Comparison of ENCODE assay signal across 8 mouse cellular contexts in genomic region chr13:54749061-54749863, GRCm38 (mm10). TPM values are rescaled to one million over a fixed set of nuclear protein-coding genes. Genes with fewer than 3 reads are reported as not detected.
DNase-seq lines count a peak whose midpoint lies in the region; ATAC-seq and TF ChIP-seq lines count a peak whose summit lies in the region.

No protein-coding gene starts in this region.

- H3K9ac ChIP-seq in heart, embryonic 14.5 days (ENCODE audit: low read length) = no peak overlapping the region
- H3K9ac ChIP-seq in midbrain, postnatal 0 days (replicated peaks; ENCODE audit: low read length, poor library complexity, severe bottlenecking) = peak overlapping the region; percentile 84

- H3K4me2 ChIP-seq in heart, embryonic 14.5 days (ENCODE audit: low read length) = peak overlapping the region; percentile 90
- peak overlapping the region; percentile 73 for H3K4me2 ChIP-seq in midbrain, postnatal 0 days (ENCODE audit: low read depth, low read length, poor library complexity, severe bottlenecking)

- H3K4me3 ChIP-seq in E14TG2a.4 (replicated peaks; ENCODE audit: low read length) = peak overlapping the region; percentile 87
- peak overlapping the region; percentile 51 for H3K4me3 ChIP-seq in heart, embryonic 14.5 days (ENCODE audit: control insufficient read depth in 1 of 2, insufficient read depth in 1 of 2, low read depth in 1 of 2, low read length in 2 of 2)
- H3K4me3 ChIP-seq in midbrain, postnatal 0 days (ENCODE audit: low read depth, low read length) = peak overlapping the region; percentile 65

- H3K9me3 ChIP-seq in E14TG2a.4 (ENCODE audit: low read length) = no peaks in the 10 kb centered on the region
- no peaks in the 10 kb centered on the region for H3K9me3 ChIP-seq in heart, embryonic 14.5 days (ENCODE audit: control insufficient read depth, low read length)
- no peaks in the 10 kb centered on the region for H3K9me3 ChIP-seq in midbrain, postnatal 0 days (ENCODE audit: low read length)

- WGBS in heart, embryonic 14.5 days = 3% methylated on average over 50 of the region's 100 CpGs
- WGBS in midbrain, postnatal 0 days = 3% methylated on average over 19 of the region's 100 CpGs

- peak; percentile 35 for ATAC-seq in heart, embryonic 14.5 days (ENCODE audit: insufficient number of reproducible peaks, insufficient read depth, low FRiP score, low read depth)
- peak; percentile 81 for ATAC-seq in midbrain, postnatal 0 days (ENCODE audit: low FRiP score)

- H3K36me3 ChIP-seq in E14TG2a.4 (ENCODE audit: insufficient read depth, low read length) = no peaks in the 10 kb centered on the region
- H3K36me3 ChIP-seq in heart, embryonic 14.5 days (ENCODE audit: control insufficient read depth, insufficient read depth, low read length) = no peaks in the 10 kb centered on the region
- no peaks in the 10 kb centered on the region for H3K36me3 ChIP-seq in midbrain, postnatal 0 days (ENCODE audit: insufficient read depth, low read length)

- H3K27ac ChIP-seq in heart, embryonic 14.5 days (replicated peaks in 1 of 2; ENCODE audit: control insufficient read depth in 1 of 2, insufficient read depth in 1 of 2, low read depth in 2 of 2, low read length in 2 of 2) = no peak overlapping the region
- H3K27ac ChIP-seq in midbrain, postnatal 0 days (ENCODE audit: low read depth, low read length) = peak overlapping the region; percentile 87

- H3K27me3 ChIP-seq in E14TG2a.4 (ENCODE audit: insufficient read depth, low read length) = peaks cover 84% of the 10 kb centered on the region
- peaks cover 75% of the 10 kb centered on the region for H3K27me3 ChIP-seq in heart, embryonic 14.5 days (ENCODE audit: control insufficient read depth, insufficient read depth, low read length)
- no peaks in the 10 kb centered on the region for H3K27me3 ChIP-seq in midbrain, postnatal 0 days (ENCODE audit: insufficient read depth, low read length)

- peaks cover 12% of the 10 kb centered on the region for H3K4me1 ChIP-seq in E14TG2a.4 (replicated peaks; ENCODE audit: low read depth, low read length)
- peaks cover 0 to 11% of the 10 kb centered on the region in 2 experiments; a peak in 2 of 4 replicates for H3K4me1 ChIP-seq in heart, embryonic 14.5 days (ENCODE audit: control insufficient read depth in 2 of 2, insufficient read depth in 2 of 2, low read length in 2 of 2)
- H3K4me1 ChIP-seq in midbrain, postnatal 0 days (ENCODE audit: insufficient read depth, low read length) = peaks cover 18% of the 10 kb centered on the region

- peak; percentile 48 for DNase-seq in gastrocnemius, postnatal 10 days
- DNase-seq in gastrocnemius, postnatal 25 days = no peak
- DNase-seq in cerebellum, adult 9-10 months = peak; percentile 76
- peak; percentile 66 to 67 for DNase-seq in layer of hippocampus, postnatal 25 days (ENCODE audit: extremely low spot score in 1 of 2, low spot score in 1 of 2)
- peak; percentile 86 for DNase-seq in midbrain, postnatal 0 days (ENCODE audit: low spot score)
- no peak for DNase-seq in spleen, postnatal 10 days (ENCODE audit: low spot score in 2 of 2)

- TF ChIP-seq CTCF in E14TG2a.4 (conservative IDR thresholded peaks at IDR 0.05; ENCODE audit: low read length) = no peak
- TF ChIP-seq CTCF in midbrain, postnatal 0 days (IDR thresholded peaks at IDR 0.05) = no peak

RNA-seq across cellular contexts. Expression of gene Gprin1, which starts 0.4 kb away (rescaled TPM):
- under 1 TPM; 0.47 to 0.63 TPM for total RNA-seq in gastrocnemius, postnatal 10 days (2021)
- not detected for total RNA-seq in gastrocnemius, postnatal 25 days (2021)
- 0.08 and 0.12 TPM in 2 replicates for polyA plus RNA-seq in heart, embryonic 14.5 days (2014; fragmentation: Nextera tagmentation; extraction: Ambion mirVana)
- 100 to 1,000 TPM; 149 to 152 TPM for total RNA-seq in layer of hippocampus, postnatal 25 days (2021)
- 167 and 170 TPM in 2 replicates for total RNA-seq in midbrain, postnatal 0 days (2014; rRNA removed)
- polyA plus RNA-seq in midbrain, postnatal 0 days (2015; fragmentation: Nextera tagmentation; extraction: Ambion mirVana) = 21.7 and 23.0 TPM in 2 replicates

RNA-seq across cellular contexts. Expression of gene Sncb, which starts 17.1 kb away (rescaled TPM):
- 1 to 10 TPM in 1 of 2 experiments, under 1 TPM in 1; 0.40 to 1.1 TPM for total RNA-seq in gastrocnemius, postnatal 10 days (2021)
- total RNA-seq in gastrocnemius, postnatal 25 days (2021) = not detected
- not detected in 2 replicates for polyA plus RNA-seq in heart, embryonic 14.5 days (2014; fragmentation: Nextera tagmentation; extraction: Ambion mirVana)
- total RNA-seq in layer of hippocampus, postnatal 25 days (2021) = 100 to 1,000 TPM; 652 to 677 TPM
- 84.6 and 90.6 TPM in 2 replicates for total RNA-seq in midbrain, postnatal 0 days (2014; rRNA removed)
- polyA plus RNA-seq in midbrain, postnatal 0 days (2015; fragmentation: Nextera tagmentation; extraction: Ambion mirVana) = 213 and 233 TPM in 2 replicates

RNA-seq across cellular contexts. Expression of gene Eif4e1b, which starts 34.5 kb away (rescaled TPM):
- not detected for total RNA-seq in gastrocnemius, postnatal 10 days (2021)
- total RNA-seq in gastrocnemius, postnatal 25 days (2021) = not detected
- polyA plus RNA-seq in heart, embryonic 14.5 days (2014; fragmentation: Nextera tagmentation; extraction: Ambion mirVana) = not detected in 2 replicates
- total RNA-seq in layer of hippocampus, postnatal 25 days (2021) = not detected
- total RNA-seq in midbrain, postnatal 0 days (2014; rRNA removed) = not detected in 2 replicates
- polyA plus RNA-seq in midbrain, postnatal 0 days (2015; fragmentation: Nextera tagmentation; extraction: Ambion mirVana) = not detected in 2 replicates

RNA-seq across cellular contexts. Expression of gene Tspan17, which starts 39.9 kb away (rescaled TPM):
- 10 to 100 TPM; 23.0 to 26.8 TPM for total RNA-seq in gastrocnemius, postnatal 10 days (2021)
- total RNA-seq in gastrocnemius, postnatal 25 days (2021) = 10 to 100 TPM; 14.2 to 18.0 TPM
- polyA plus RNA-seq in heart, embryonic 14.5 days (2014; fragmentation: Nextera tagmentation; extraction: Ambion mirVana) = 3.5 and 4.2 TPM in 2 replicates
- total RNA-seq in layer of hippocampus, postnatal 25 days (2021) = 100 to 1,000 TPM in 1 of 2 experiments, 10 to 100 TPM in 1; 97.2 to 104 TPM
- 43.4 and 58.1 TPM in 2 replicates for total RNA-seq in midbrain, postnatal 0 days (2014; rRNA removed)
- polyA plus RNA-seq in midbrain, postnatal 0 days (2015; fragmentation: Nextera tagmentation; extraction: Ambion mirVana) = 100 and 115 TPM in 2 replicates

RNA-seq across cellular contexts. Expression of gene Cdhr2, which starts 48.0 kb away (rescaled TPM):
- under 1 TPM in 1 of 2 experiments, not detected in 1; 0.07 TPM for total RNA-seq in gastrocnemius, postnatal 10 days (2021)
- not detected for total RNA-seq in gastrocnemius, postnatal 25 days (2021)
- polyA plus RNA-seq in heart, embryonic 14.5 days (2014; fragmentation: Nextera tagmentation; extraction: Ambion mirVana) = not detected in 2 replicates
- total RNA-seq in layer of hippocampus, postnatal 25 days (2021) = under 1 TPM; 0.25 to 0.31 TPM
- total RNA-seq in midbrain, postnatal 0 days (2014; rRNA removed) = 0.33 and 0.52 TPM in 2 replicates
- 0.65 and 0.84 TPM in 2 replicates for polyA plus RNA-seq in midbrain, postnatal 0 days (2015; fragmentation: Nextera tagmentation; extraction: Ambion mirVana)

Comparison
In these comparisons a context has a peak if more than half of its experiments do, and no peak if none do; other contexts are left out.
1. DNase-seq: peak in gastrocnemius, postnatal 10 days (single experiment), cerebellum, adult 9-10 months (single experiment), layer of hippocampus, postnatal 25 days (2 of 2) and midbrain, postnatal 0 days (single experiment); none in gastrocnemius, postnatal 25 days (single experiment) and spleen, postnatal 10 days (0 of 2).
2. RNA of gene Gprin1, which starts 0.4 kb away (total RNA-seq): 167 to 170 TPM in midbrain, postnatal 0 days and 149 to 152 TPM in layer of hippocampus, postnatal 25 days; 0.47 to 0.63 TPM in gastrocnemius, postnatal 10 days and not detected in gastrocnemius, postnatal 25 days; every median in the first group is over 10 times any median in the second.
3. RNA of gene Sncb, which starts 17.1 kb away (total RNA-seq): 652 to 677 TPM in layer of hippocampus, postnatal 25 days and 84.6 to 90.6 TPM in midbrain, postnatal 0 days; 0.40 to 1.1 TPM in gastrocnemius, postnatal 10 days and not detected in gastrocnemius, postnatal 25 days; every median in the first group is over 10 times any median in the second.
4. Peak in every context shown above with its lines, with median percentiles within 50 percentile points of each other: H3K4me3 ChIP-seq.